Mouse (Mus musculus): ENCODE data around the gene Tbxa2r.

Gene Tbxa2r

GRCm38 (mm10) chr10:81362336-81362949 is 33.9 kb downstream of the Tbxa2r start:
- CTCF ChIA-PET: interaction anchor here (0.5 kb wide), 1 partner anchor 997 kb away, joined by 8 read pairs; no protein-coding TSS in a partner anchor

- CTCF ChIA-PET: interaction anchor here (1.1 kb wide), 1 partner anchor 9 kb away, joined by 9 read pairs; no protein-coding TSS in a partner anchor
These were observed 35.2 kb downstream of the Tbxa2r start for GRCm38 (mm10) chr10:81363436-81364346.

- CTCF ChIA-PET: no interaction called here
These were observed 36.1 kb downstream of the Tbxa2r start for GRCm38 (mm10) chr10:81364666-81365065.

- CTCF ChIA-PET: no interaction called here
These were observed 36.5 kb downstream of the Tbxa2r start for GRCm38 (mm10) chr10:81365073-81365472.

GRCm38 (mm10) chr10:81365672-81366476 is 37.3 kb downstream of the Tbxa2r start, which contains the start of gene 4930404N11Rik:
TSS of gene 4930404N11Rik (minus strand) at chr10:81365816.
- CTCF ChIA-PET: interaction anchor here (0.6 kb wide), 1 partner anchor 135 kb away, joined by 4 read pairs; no protein-coding TSS in a partner anchor

GRCm38 (mm10) chr10:81366477-81367206 is 38.1 kb downstream of the Tbxa2r start:
- CTCF ChIA-PET: interaction anchor here (0.6 to 1.0 kb wide), 2 partner anchors 12 to 136 kb away, joined by 3 to 4 read pairs; no protein-coding TSS in a partner anchor

GRCm38 (mm10) chr10:81367207-81367495 is 38.6 kb downstream of the Tbxa2r start:
- CTCF ChIA-PET: interaction anchor here (1.0 kb wide), 1 partner anchor 13 kb away, joined by 3 read pairs; no protein-coding TSS in a partner anchor

GRCm38 (mm10) chr10:81375322-81375721 is 46.8 kb downstream of the Tbxa2r start:
- CTCF ChIA-PET: no interaction called here

GRCm38 (mm10) chr10:81376561-81377361 is 48.2 kb downstream of the Tbxa2r start:
- CTCF ChIA-PET: no interaction called here

GRCm38 (mm10) chr10:81377362-81377664 is 48.8 kb downstream of the Tbxa2r start:
- CTCF ChIA-PET: interaction anchor here (0.7 kb wide), 1 partner anchor 25 kb away, joined by 3 read pairs; no protein-coding TSS in a partner anchor

GRCm38 (mm10) chr10:81377793-81378552 is 49.4 kb downstream of the Tbxa2r start, which contains the start of gene Fzr1:
TSS of gene Fzr1 (minus strand) at chr10:81378516.
- CTCF ChIA-PET: interaction anchor here (0.7 kb wide), 1 partner anchor 26 kb away, joined by 3 read pairs; no protein-coding TSS in a partner anchor

GRCm38 (mm10) chr10:81378553-81379182 is 50.1 kb downstream of the Tbxa2r start:
- CTCF ChIA-PET: interaction anchor here (0.6 kb wide), 1 partner anchor 88 kb away, joined by 3 read pairs; no protein-coding TSS in a partner anchor

GRCm38 (mm10) chr10:81379183-81379553 is 50.6 kb downstream of the Tbxa2r start:
- CTCF ChIA-PET: interaction anchor here (0.6 kb wide), 1 partner anchor 89 kb away, joined by 3 read pairs; no protein-coding TSS in a partner anchor

- CTCF ChIA-PET: no interaction called here
These were observed 51.4 kb downstream of the Tbxa2r start for GRCm38 (mm10) chr10:81379809-81380378.

- CTCF ChIA-PET: interaction anchor here (0.6 to 1.0 kb wide), 3 partner anchors 22 to 790 kb away, joined by 3 to 4 read pairs (median 3); no protein-coding TSS in a partner anchor
These were observed 53.5 kb downstream of the Tbxa2r start for GRCm38 (mm10) chr10:81382039-81382438.

GRCm38 (mm10) chr10:81383802-81384604 is 55.5 kb downstream of the Tbxa2r start, which contains the start of the genes Dohh and Gm48551:
TSS of gene Dohh (plus strand) at chr10:81384428.
TSS of gene Gm48551 (plus strand) at chr10:81384466.
- CTCF ChIA-PET: interaction anchor here (0.9 kb wide), 1 partner anchor 10 kb away, joined by 3 read pairs; no protein-coding TSS in a partner anchor

GRCm38 (mm10) chr10:81384605-81384982 is 56.1 kb downstream of the Tbxa2r start:
- CTCF ChIA-PET: interaction anchor here (0.9 kb wide), 1 partner anchor 10 kb away, joined by 3 read pairs; no protein-coding TSS in a partner anchor
